Mouse (Mus musculus) thymus, postnatal 0 days (tissue): Measurements from ENCODE around the gene Uqcrc2. TPM values are rescaled to one million over a fixed set of nuclear protein-coding genes. Genes with fewer than 3 reads are reported as not detected.

Experiments used
- DNase-seq: peaks from one replicate; pipeline ENCODE4 v3.0.0-alpha.2; 2015; ENCODE audit warnings: low spot score
- polyA plus RNA-seq: library from polyadenylated mRNA; unstranded; fragments of >200 nt; fragmentation: Nextera tagmentation; extraction: Ambion mirVana; gene quantifications from 2 replicates; pipeline ENCODE4 v1.2.1, GENCODE M21; 2015

The Uqcrc2 gene
- polyA plus RNA-seq, 1 experiment from 2014 or later, result 213 TPM

- DNase-seq, result no peak
Measured at GRCm38 (mm10) chr7:120685227-120685626, 50.3 kb downstream of the Uqcrc2 start.

- DNase-seq, result peak; percentile 21
Measured at GRCm38 (mm10) chr7:120690634-120691033, 55.7 kb downstream of the Uqcrc2 start.

- peak; percentile 76 for DNase-seq
Measured at GRCm38 (mm10) chr7:120693831-120694375, 58.9 kb downstream of the Uqcrc2 start.

DNA sequence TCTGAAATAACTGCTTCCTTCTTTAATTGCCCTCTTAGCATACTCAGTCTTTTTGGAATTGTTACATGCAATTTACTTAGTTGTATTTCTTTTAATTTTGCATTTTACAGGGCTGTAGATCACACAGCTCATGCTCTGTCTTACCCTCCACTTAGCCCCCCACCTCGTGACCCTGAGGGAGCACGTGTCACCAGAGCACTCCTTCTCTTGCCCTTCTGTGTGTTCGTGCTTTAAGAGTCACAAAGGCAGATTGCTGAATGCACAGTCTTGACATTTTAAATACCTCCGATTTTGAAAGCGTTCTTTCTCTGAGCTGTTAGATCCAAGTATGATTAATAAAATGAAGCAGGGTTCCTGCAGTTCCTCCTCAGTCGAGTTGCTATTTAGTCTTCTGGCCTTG, 60.2 kb downstream of the Uqcrc2 start:
- no peak for DNase-seq

DNA sequence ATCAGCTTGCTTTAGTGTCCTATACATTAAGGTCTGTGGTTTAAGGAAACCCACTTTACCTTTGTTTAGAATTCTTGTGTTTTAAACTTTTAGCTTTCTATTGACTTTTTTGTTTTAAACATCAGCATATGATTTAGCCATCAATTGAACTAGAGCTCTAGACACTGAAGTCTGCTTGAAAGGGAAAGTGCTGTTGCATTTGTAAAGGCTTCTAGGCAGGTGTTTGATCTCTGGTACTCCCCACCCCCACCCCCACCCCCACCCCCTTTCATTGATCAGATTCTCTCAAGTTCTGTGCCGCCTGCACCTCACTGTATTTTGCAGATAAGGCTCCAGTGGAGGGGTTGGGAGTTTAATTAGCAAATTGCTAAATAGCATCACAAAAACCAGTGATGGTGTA, 60.7 kb downstream of the Uqcrc2 start:
- DNase-seq, result no peak

GRCm38 (mm10) chr7:120696331-120696730, 61.4 kb downstream of the Uqcrc2 start:
- no peak for DNase-seq

- no peak for DNase-seq
Measured at GRCm38 (mm10) chr7:120699586-120699985, 64.6 kb downstream of the Uqcrc2 start.

DNA sequence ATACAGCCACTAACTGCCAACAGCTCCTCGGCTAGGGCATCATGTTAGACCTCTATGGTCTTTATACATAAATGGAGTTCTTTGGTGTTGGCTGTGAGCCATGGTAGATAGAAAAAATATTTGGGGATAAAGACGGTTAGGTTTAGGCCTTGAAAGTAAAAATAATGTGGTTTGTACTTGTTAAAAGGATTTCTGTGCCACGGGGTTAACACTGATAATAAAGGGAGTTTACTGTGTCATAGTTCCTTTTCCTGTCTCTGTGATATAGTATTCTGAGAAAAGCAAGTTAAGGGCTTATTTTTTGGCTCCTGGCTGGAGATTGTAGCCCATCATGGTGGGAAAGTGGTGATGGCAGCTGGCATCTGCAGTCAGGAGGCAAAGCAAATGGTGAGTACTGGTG, 68.9 kb downstream of the Uqcrc2 start:
- DNase-seq, result no peak

Other genes starting within 250 kb of the Uqcrc2 start
- gene Abca16, start 225.5 kb upstream of the Uqcrc2 start, polyA plus RNA-seq, result not detected in 2 replicates
- gene Pdzd9, start 35.2 kb downstream of the Uqcrc2 start, polyA plus RNA-seq, result 0.22 and 0.43 TPM in 2 replicates
- gene Mosmo, start 42.4 kb downstream of the Uqcrc2 start, polyA plus RNA-seq, result 12.5 and 14.9 TPM in 2 replicates
- 0.27 and 0.31 TPM in 2 replicates for gene Vwa3a, start 104.1 kb downstream of the Uqcrc2 start, polyA plus RNA-seq
- not detected in 2 replicates for gene Gm5737, start 177.2 kb downstream of the Uqcrc2 start, polyA plus RNA-seq
- gene Eef2k, start 207.7 kb downstream of the Uqcrc2 start, polyA plus RNA-seq, result 28.2 and 30.5 TPM in 2 replicates